8 mouse cellular contexts compared by ENCODE assay signal in genomic region chr5:139956859-139957258, GRCm38 (mm10). TPM values are rescaled to one million over a fixed set of nuclear protein-coding genes. Genes with fewer than 3 reads are reported as not detected.
A peak's percentile ranks its signal among the peaks of the same experiment; 100 is the strongest.
DNase-seq lines count a peak whose midpoint lies in the region; ATAC-seq and TF ChIP-seq lines count a peak whose summit lies in the region.

No protein-coding gene starts in this region.

- no peak overlapping the region for H3K9ac ChIP-seq in embryonic facial prominence, embryonic 15.5 days

- H3K27ac ChIP-seq in embryonic facial prominence, embryonic 15.5 days (replicated peaks) = no peak overlapping the region

- no peaks in the 10 kb centered on the region for H3K27me3 ChIP-seq in embryonic facial prominence, embryonic 15.5 days
- peaks cover 71% of the 10 kb centered on the region for H3K27me3 ChIP-seq in megakaryocyte, embryonic 14.5 days (replicated peaks)

- 5% methylated on average over 10 of the region's 10 CpGs for WGBS in lung, adult 2 months
- 6% methylated on average over 10 of the region's 10 CpGs for WGBS in embryonic facial prominence, embryonic 15.5 days

- no peaks in the 10 kb centered on the region for H3K36me3 ChIP-seq in embryonic facial prominence, embryonic 15.5 days
- H3K36me3 ChIP-seq in megakaryocyte, embryonic 14.5 days (replicated peaks; ENCODE audit: low read length) = no peaks in the 10 kb centered on the region

- ATAC-seq in embryonic facial prominence, embryonic 15.5 days (ENCODE audit: insufficient number of reproducible peaks, low FRiP score, low TSS enrichment, low read depth) = peak; percentile 82; the same call in 1 of the 2 replicates

- H3K4me1 ChIP-seq in lung, adult 2 months (ENCODE audit: control insufficient read depth, insufficient read depth, low read length) = peaks cover 8% of the 10 kb centered on the region
- peaks cover 18% of the 10 kb centered on the region for H3K4me1 ChIP-seq in embryonic facial prominence, embryonic 15.5 days
- peaks cover 10% of the 10 kb centered on the region for H3K4me1 ChIP-seq in megakaryocyte, embryonic 14.5 days

- peak overlapping the region; percentile 28 for H3K4me2 ChIP-seq in embryonic facial prominence, embryonic 15.5 days (replicated peaks)

- DNase-seq in lung, adult 18-20 months = peak; percentile 11 to 39
- DNase-seq in lung, adult 2 months = no peak
- DNase-seq in kidney, adult 11 months = peak; percentile 23
- DNase-seq in B cell, adult 2 months = no peak
- no peak for DNase-seq in yolk sac, embryonic 10.5 days (ENCODE audit: low spot score)
- no peak for DNase-seq in layer of hippocampus, adult 8-10 months (ENCODE audit: low spot score in 2 of 2)

- TF ChIP-seq POLR2A in lung, adult 2 months (IDR thresholded peaks at IDR 0.05; ENCODE audit: borderline replicate concordance, extremely low read depth, low read depth, low read length) = no peak

- H3K9me3 ChIP-seq in embryonic facial prominence, embryonic 15.5 days (replicated peaks) = no peaks in the 10 kb centered on the region
- H3K9me3 ChIP-seq in megakaryocyte, embryonic 14.5 days = no peaks in the 10 kb centered on the region

- TF ChIP-seq CTCF in lung, adult 2 months (IDR thresholded peaks at IDR 0.05; ENCODE audit: insufficient read depth, low read length) = no peak

- H3K4me3 ChIP-seq in lung, adult 2 months (replicated peaks; ENCODE audit: extremely low read depth, low read depth, low read length) = no peak overlapping the region
- H3K4me3 ChIP-seq in embryonic facial prominence, embryonic 15.5 days (replicated peaks) = no peak overlapping the region
- H3K4me3 ChIP-seq in megakaryocyte, embryonic 14.5 days (replicated peaks) = peak overlapping the region; percentile 78

RNA-seq across cellular contexts. Expression of gene Elfn1, which starts 49.1 kb away (rescaled TPM):
- 22.5 and 27.8 TPM in 2 replicates for polyA plus RNA-seq in lung, adult 2 months (2012; rRNA removed)
- 2.0 and 2.5 TPM in 2 replicates for polyA plus RNA-seq in embryonic facial prominence, embryonic 15.5 days (2015; fragmentation: Nextera tagmentation; extraction: Ambion mirVana)
- polyA plus RNA-seq in megakaryocyte, embryonic 14.5 days (2012; ENCODE audit: insufficient read depth, low replicate concordance) = 0.11 TPM in 1 of 2 replicates, not detected in the other
- 10 to 100 TPM; 27.6 to 34.4 (median 30.4) TPM for total RNA-seq in layer of hippocampus, adult 8-10 months (2022)

Comparison
In these comparisons a context has a peak if more than half of its experiments do, and no peak if none do; other contexts are left out.
1. DNase-seq: peak in lung, adult 18-20 months (2 of 2) and kidney, adult 11 months (single experiment); none in lung, adult 2 months (single experiment), B cell, adult 2 months (0 of 2), yolk sac, embryonic 10.5 days (single experiment) and layer of hippocampus, adult 8-10 months (0 of 2).